Mouse (Mus musculus) liver, embryonic 14.5 days (tissue): ENCODE results near the gene Me1.

Experiments
- CTCF ChIP-seq: IDR thresholded peaks from 2 replicates; pipeline ENCODE4 v1.5.1; 2016; ENCODE audit warnings: antibody characterized with exemption, low read depth, control low read depth
- EP300 ChIP-seq: IDR thresholded peaks from 2 replicates; pipeline ENCODE4 v1.6.1; 2016; ENCODE audit warnings: antibody characterized with exemption, low read depth

- TF ChIP-seq CTCF (no peak), EP300 (no peak)
These were observed 22.8 kb downstream of the Me1 start for GRCm38 (mm10) chr9:86672907-86673472.
